Mouse (Mus musculus): Measurements from ENCODE around the gene Ugt1a8.
"Not testable (repeated sequence)": the region's sequence is repeated elsewhere in the genome, so short reads cannot be mapped to it uniquely, and the experiment has no call there.

Ugt1a8 gene

DNA sequence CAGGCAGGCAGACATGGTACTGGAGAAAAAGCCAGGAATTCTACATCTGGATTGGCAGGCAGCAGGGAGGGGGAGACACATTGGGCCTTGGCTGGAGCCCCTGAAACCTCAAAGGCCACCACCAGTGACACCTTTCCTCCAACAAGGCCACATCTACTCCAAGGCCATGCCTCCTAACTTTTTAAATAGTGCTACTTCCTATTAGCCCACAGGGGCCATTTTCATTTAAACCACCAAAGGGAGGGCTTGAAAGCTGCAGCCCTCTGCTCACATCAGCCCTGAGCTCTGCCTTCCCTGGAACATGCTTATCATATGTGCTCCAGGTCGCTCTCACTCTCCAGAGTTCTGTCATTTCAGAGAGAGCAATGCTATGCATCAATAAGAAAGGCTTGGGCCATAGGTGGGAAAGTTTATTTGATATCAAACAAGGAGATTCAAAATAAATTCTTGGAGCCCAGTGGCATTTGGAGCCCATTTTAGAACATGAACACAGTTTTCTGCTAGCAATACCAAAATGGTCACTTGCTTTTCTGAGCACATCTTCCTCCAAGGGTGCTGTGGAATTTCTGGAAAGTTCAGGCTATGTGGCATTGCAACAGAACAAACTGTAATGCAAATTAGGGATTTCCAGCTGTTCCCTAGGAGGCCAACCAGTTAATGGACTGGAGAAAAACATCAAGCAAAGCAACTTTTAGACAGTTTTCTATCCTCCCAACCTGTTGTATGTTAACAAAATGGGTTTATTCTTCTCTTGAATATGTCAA, 17.2 kb downstream of the Ugt1a8 start:
- in situ Hi-C loops (cut with MboI; ENCODE audit: low pct_unique_long_range_greater_than_20kb in 1 of 2, low sequenced_read_pairs in 2 of 2, unreplicated experiment in 1 of 2) = loop anchor here in 1 of 2 experiments (5.0 kb wide), 1 partner anchor 32 kb away; no protein-coding TSS in a partner anchor

DNA sequence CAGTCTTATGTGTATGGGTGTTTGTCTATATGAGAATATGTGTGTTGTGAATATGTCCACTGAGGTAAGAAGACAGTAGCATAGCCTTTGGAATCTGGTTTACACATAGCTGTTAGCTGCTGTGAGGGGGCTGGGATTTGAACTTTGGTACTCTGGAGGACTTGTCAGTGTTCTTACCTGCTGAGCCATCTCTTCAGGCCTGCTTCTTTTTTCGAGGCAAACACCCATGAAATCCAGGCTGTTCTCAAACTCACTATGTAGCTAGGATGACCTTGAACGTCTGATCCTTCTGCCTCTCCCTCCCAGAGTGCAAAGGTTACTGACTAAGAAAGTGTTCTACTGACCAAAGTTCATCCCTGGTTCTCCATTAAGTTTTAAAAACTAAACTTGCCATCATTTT, 18.0 kb downstream of the Ugt1a8 start:
- in situ Hi-C loops (cut with MboI; ENCODE audit: low pct_unique_long_range_greater_than_20kb in 1 of 2, low sequenced_read_pairs in 2 of 2, unreplicated experiment in 1 of 2) = no loop called here

DNA sequence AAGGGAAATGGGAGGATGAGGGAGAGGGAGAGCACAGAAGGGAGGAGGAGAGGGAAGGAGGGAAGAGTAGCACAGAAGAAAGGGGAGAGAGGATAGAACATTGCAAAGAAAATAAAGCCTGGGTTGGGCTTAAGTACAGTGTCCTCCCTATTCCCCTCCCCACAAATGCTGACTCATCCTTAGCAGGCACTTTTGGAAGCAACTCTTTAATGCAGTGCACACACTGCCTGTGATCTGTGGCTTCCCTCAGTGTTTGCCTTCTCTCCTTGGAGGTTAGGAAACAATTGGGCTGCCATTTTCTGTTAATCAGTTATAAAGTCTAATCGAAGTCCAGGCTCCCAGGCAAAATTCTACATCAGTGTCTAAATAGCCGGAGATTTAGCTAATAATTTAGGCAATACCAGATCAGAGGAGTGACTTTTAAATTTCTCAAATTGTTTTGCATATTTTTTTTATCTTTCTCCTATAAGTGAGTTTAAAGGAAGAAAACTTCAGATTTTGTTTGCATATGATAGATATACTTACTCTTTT, 21.5 kb downstream of the Ugt1a8 start:
- in situ Hi-C loops (cut with MboI; ENCODE audit: low pct_unique_long_range_greater_than_20kb in 1 of 2, low sequenced_read_pairs in 2 of 2, unreplicated experiment in 1 of 2) = not testable (repeated sequence)

DNA sequence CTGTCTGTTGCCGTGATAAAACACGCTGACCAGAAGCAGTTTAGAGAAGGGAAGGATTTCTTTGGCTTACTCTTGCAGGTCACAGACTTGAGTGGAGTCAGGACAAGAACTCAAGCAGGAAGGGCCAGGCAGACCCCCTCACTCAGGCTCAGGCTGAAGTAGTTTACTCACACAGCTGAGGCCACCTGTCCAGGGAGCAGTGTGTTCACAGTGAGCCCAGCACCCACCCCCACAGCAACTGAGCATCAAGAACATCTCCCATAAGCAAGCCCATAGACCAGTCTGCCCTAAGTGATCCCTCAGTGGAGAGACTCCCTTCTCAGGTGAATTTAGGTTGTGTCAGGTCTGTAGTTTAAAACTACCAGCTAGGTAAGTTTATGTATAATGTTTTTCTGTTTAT, 22.0 kb downstream of the Ugt1a8 start:
- in situ Hi-C loops (cut with MboI; ENCODE audit: low pct_unique_long_range_greater_than_20kb in 1 of 2, low sequenced_read_pairs in 2 of 2, unreplicated experiment in 1 of 2) = not testable (repeated sequence)

DNA sequence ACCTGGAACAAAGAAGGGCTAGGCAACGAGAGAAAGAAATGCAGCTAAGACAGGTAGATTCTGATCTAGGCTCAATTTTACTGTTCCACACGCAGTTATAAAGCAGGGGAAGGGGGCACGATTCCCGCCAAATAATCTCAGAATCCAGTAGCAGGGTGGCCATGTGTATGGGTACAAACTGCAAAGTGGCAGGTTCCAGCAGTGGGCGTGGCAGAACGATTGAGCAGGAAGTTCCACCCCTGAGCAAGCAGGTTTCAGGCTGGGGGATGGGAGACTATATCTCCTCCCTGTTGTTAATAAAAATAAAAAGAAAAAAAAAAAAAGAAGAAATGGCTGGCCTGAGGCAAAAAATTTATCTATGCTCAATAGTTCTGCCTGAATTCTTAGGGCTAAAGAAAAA, 25.2 kb downstream of the Ugt1a8 start:
- in situ Hi-C loops (cut with MboI; ENCODE audit: low pct_unique_long_range_greater_than_20kb in 1 of 2, low sequenced_read_pairs in 2 of 2, unreplicated experiment in 1 of 2) = not testable (repeated sequence)

DNA sequence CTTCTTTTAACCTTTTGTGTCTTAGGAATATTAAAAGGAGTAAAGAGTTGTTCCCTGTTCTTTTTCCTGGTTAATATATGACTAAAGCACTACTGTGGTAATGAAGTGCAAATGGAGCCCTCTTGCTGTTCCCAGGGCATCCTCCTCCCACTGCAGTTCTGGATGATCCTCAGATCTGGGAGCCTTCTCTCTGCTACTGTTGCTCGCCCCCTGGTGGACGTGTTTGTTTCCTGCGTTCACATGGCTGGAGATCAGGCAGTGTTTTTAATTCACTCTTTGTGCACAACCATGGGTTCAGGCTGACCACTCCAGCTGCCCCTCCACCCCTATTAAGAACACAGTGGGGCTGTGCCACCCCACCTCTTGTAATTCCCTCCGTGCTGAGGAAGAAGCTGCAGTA, 32.9 kb downstream of the Ugt1a8 start:
- in situ Hi-C loops (cut with MboI; ENCODE audit: low pct_unique_long_range_greater_than_20kb in 1 of 2, low sequenced_read_pairs in 2 of 2, unreplicated experiment in 1 of 2) = not testable (repeated sequence)

DNA sequence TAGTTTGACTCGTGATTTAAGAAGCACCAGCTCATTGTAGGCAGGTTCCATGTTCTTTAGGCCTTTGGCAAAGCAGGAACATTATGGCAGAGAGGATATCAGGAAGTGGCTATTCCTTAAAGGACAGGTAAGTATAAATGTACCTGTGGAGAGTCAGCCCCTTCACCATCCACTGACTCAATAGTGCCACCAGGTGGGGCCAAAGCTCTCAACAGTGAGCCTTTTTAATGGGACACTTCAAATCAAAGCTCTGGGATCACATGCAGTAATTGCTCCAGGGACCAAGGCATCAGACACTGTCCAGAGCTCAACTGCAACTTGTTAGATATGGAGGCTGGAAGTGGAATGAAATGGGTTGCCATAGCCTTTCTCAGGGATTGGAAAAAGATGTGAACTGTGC, 33.9 kb downstream of the Ugt1a8 start:
- in situ Hi-C loops (cut with MboI; ENCODE audit: low pct_unique_long_range_greater_than_20kb in 1 of 2, low sequenced_read_pairs in 2 of 2, unreplicated experiment in 1 of 2) = not testable (repeated sequence)

DNA sequence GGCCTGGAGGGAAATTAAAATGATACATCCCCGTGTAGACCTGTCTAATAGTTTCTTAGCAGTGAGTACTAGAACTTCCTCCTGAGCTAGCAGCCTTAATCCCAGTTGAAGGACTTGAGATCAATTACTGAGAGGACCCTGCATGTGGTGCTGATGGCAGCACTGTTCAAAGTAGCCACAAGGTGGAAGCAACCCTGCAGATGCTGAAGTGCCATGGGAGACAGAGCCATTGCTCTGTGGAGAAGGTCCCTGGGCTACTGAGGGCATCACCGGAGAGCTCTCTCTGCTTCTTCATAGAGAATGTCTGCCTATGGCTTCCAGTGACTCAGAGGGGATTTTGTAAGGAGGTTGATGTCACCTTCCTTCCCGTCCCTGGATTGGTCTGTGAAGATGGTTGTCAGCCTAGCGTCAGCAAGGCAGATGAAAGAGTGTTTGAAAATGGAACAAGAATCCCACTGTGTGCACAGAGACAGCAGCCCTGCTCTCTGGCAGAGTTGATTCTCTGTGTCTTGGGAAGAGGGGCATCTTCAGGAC, 38.3 kb downstream of the Ugt1a8 start:
- in situ Hi-C loops (cut with MboI; ENCODE audit: low pct_unique_long_range_greater_than_20kb in 1 of 2, low sequenced_read_pairs in 2 of 2, unreplicated experiment in 1 of 2) = not testable (repeated sequence)

DNA sequence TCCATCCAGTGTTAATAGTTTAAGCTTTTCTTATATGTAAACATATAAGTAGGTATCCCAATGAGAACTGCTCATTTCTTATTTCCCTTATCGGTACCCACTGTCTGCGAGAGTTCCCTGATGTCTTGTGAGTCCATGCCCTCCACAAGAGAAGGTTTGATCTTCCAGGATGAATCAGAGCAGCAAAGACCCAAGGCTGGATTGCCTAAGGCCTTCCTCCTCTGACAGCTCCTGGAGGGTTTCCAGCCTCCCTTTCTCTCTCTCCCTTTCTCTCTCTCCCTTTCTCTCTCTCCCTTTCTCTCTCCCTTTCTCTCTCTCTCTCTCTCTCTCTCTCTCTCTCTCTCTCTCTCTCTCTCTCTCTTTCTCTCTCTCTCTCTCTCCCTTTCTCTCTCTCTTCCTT, 41.5 kb downstream of the Ugt1a8 start:
- in situ Hi-C loops (cut with MboI; ENCODE audit: low pct_unique_long_range_greater_than_20kb in 1 of 2, low sequenced_read_pairs in 2 of 2, unreplicated experiment in 1 of 2) = not testable (repeated sequence)

DNA sequence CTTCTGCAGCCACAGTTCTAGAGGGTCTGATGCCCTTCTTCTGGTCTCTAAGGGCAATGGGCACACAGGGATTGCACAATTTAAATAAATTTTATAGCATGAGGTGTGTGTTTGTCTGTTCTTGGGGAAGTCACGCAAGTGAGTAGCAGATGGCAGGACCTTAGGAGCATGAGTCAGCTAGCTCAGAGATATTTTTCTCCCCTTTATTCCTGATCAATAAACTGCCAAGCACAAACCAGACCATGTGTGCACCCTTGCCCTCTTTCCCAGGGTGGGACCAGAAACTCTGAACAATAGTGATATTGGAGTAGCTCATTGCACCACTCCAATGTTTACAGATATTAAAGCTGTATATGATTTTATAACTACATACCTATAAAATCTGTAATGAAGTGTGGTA, 42.6 kb downstream of the Ugt1a8 start:
- in situ Hi-C loops (cut with MboI; ENCODE audit: low pct_unique_long_range_greater_than_20kb in 1 of 2, low sequenced_read_pairs in 2 of 2, unreplicated experiment in 1 of 2) = not testable (repeated sequence)

DNA sequence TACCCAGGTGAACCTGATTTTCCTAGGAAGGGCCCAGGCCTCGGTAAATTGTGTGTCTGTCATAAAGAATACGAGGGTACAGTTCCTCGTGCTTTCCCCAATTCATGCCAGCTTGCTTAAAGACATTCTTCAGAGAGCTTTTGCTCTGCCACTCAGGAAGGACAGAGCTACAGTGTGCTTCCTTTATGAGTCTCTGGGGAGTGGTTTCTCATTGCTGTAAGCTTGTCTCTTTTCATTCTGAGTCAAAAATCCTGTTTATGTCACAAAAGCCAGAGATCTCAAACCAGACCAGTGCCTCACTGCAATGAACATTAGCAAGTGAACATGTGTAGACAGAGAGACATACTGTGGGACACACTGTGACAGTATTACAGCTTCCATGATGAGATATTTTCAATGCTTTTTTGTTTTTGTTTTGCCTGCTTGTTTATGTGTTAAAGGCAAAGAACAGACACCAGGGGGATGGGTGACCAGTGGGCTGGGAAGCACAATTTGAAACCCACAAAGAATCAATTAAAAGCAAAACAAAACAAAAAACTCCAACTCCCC, 46.4 kb downstream of the Ugt1a8 start:
- in situ Hi-C loops (cut with MboI; ENCODE audit: low pct_unique_long_range_greater_than_20kb in 1 of 2, low sequenced_read_pairs in 2 of 2, unreplicated experiment in 1 of 2) = no loop called here

DNA sequence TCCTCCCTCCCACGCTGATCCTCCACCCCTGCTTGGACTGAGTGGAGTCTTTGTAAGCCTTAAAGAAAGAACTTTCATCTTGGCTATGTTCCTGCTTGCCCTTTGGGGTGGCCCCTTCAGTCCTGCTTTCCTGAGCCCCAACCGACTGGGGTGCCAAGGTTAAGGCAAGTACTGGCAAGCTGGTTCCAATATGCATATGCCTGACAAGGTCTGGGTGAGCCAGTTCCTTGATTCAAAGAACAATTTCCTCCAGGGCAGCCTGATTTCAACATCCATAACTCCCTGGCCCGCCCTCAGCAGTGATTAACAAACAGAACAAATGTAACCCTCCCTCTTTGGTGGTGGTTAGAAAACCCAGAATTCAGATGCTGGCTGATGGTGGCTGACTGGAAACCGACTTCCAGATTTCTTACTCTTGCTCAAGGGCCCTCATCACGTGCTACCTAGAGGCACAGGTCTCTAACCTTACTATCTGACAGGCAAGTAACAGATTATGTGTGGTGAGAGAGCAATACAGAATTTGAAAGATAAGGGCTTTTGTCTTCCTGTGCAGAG, 46.9 kb downstream of the Ugt1a8 start, which contains the start of gene Ugt1a6a:
Ugt1a6a (plus strand) TSS at position 353 of the 555 bp plus-strand sequence.
- in situ Hi-C loops (cut with MboI; ENCODE audit: low pct_unique_long_range_greater_than_20kb in 1 of 2, low sequenced_read_pairs in 2 of 2, unreplicated experiment in 1 of 2) = loop anchor here in 1 of 2 experiments (5.0 kb wide), 1 partner anchor 32 kb away; the partner anchor contains the start of gene Ugt1a6b

DNA sequence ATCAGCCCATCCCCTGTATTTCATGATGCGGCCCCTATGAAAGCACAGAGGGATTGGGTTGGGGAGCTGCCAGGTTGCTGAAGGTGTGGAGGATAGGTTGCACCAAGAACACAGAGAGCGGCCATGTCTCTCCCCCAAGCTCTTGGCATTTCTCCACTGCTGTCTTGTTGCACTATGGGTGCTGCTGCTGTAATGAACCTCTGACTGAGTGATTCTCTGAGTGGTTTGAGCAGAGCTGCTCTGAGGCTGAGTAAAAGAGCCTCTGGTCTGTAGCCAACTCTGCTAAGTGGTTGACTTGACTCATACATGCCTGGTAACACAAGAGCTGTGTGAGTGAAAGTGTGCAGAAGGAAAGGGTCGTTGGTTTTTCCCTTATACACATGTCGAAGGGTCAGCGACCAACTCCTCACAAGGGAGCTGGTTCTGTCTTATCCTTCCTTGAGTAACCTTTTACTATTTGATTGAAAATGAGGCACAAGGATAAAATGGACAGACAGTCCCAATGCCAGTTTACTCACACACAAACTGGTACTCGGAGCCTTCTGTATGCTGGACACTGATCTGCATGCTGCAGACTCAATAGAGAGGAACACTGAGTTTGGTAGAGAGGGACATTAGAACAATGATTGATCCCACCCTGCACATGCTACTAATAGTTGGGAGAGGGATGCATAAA, 47.8 kb downstream of the Ugt1a8 start:
- in situ Hi-C loops (cut with MboI; ENCODE audit: low pct_unique_long_range_greater_than_20kb in 1 of 2, low sequenced_read_pairs in 2 of 2, unreplicated experiment in 1 of 2) = loop anchor here in 1 of 2 experiments (5.0 kb wide), 1 partner anchor 33 kb away; the partner anchor contains the start of gene Ugt1a6b

DNA sequence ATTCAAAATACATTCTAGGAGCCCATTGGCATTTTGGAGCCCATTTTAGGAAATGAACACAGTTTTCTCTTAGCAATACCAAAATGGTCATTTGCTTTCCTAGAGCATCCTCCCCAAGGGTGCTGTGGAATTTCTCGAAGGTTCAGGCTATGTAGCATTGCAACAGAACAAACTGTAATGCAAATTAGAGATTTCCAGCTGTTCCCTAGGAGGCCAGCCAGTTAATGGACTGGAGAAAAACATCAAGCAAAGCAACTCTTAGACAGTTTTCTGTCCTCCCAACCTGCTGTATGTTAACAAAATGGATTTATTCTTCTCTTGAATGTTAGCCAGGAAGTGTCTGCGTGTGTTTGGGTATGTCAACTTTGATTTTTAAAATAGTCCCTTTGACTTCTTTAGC, 49.0 kb downstream of the Ugt1a8 start:
- in situ Hi-C loops (cut with MboI; ENCODE audit: low pct_unique_long_range_greater_than_20kb in 1 of 2, low sequenced_read_pairs in 2 of 2, unreplicated experiment in 1 of 2) = loop anchor here in 1 of 2 experiments (5.0 kb wide), 1 partner anchor 34 kb away; the partner anchor contains the start of gene Ugt1a6b

DNA sequence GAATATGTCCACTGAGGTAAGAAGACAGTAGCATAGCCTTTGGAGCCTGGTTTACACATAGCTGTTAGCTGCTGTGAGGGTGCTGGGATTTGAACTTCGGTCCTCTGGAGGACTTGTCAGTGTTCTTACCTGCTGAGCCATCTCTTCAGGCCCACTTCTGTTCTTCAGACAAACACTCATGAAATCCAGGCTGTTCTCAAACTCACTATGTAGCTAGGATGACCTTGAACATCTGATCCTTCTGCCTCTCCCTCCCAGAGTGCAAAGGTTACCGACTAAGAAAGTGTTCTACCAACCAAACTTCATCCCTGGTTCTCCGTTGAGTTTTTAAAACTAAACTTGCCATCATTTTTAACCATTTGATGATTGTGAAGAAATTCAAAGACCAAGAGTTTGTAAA, 49.7 kb downstream of the Ugt1a8 start:
- in situ Hi-C loops (cut with MboI; ENCODE audit: low pct_unique_long_range_greater_than_20kb in 1 of 2, low sequenced_read_pairs in 2 of 2, unreplicated experiment in 1 of 2) = loop anchor here in 1 of 2 experiments (5.0 kb wide), 1 partner anchor 35 kb away; the partner anchor contains the start of gene Ugt1a6b

DNA sequence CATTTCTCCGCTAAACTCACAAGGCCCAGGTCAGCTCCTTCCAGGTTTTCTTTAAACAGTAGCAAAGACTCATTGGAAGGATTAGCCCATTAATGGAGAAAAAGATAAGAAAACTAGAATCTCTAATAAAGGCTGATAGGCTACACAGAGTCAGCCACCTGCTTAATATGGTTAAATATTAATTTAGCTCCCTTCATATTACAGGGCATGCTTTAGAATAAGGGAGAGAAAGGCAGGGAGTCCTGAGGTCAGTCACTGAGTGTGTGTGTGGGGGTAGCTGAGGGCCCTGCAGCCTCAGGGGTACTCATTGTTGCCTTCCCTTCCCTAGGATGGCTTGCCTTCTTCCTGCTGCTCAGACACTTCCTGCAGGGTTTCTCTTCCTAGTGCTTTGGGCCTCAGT, 50.5 kb downstream of the Ugt1a8 start:
- in situ Hi-C loops (cut with MboI; ENCODE audit: low pct_unique_long_range_greater_than_20kb in 1 of 2, low sequenced_read_pairs in 2 of 2, unreplicated experiment in 1 of 2) = loop anchor here in 1 of 2 experiments (5.0 kb wide), 1 partner anchor 36 kb away; the partner anchor contains the start of gene Ugt1a6b

DNA sequence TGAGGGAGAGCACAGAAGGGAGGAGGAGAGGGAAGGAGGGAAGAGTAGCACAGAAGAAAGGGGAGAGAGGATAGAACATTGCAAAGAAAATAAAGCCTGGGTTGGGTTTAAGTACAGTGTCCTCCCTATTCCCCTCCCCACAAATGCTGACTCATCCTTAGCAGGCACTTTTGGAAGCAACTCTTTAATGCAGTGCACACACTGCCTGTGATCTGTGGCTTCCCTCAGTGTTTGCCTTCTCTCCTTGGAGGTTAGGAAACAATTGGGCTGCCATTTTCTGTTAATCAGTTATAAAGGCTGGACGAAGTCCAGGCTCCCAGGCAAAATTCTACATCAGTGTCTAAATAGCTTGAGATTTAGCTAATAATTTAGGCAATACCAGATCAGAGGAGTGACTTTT, 52.9 kb downstream of the Ugt1a8 start:
- in situ Hi-C loops (cut with MboI; ENCODE audit: low pct_unique_long_range_greater_than_20kb in 1 of 2, low sequenced_read_pairs in 2 of 2, unreplicated experiment in 1 of 2) = not testable (repeated sequence)

DNA sequence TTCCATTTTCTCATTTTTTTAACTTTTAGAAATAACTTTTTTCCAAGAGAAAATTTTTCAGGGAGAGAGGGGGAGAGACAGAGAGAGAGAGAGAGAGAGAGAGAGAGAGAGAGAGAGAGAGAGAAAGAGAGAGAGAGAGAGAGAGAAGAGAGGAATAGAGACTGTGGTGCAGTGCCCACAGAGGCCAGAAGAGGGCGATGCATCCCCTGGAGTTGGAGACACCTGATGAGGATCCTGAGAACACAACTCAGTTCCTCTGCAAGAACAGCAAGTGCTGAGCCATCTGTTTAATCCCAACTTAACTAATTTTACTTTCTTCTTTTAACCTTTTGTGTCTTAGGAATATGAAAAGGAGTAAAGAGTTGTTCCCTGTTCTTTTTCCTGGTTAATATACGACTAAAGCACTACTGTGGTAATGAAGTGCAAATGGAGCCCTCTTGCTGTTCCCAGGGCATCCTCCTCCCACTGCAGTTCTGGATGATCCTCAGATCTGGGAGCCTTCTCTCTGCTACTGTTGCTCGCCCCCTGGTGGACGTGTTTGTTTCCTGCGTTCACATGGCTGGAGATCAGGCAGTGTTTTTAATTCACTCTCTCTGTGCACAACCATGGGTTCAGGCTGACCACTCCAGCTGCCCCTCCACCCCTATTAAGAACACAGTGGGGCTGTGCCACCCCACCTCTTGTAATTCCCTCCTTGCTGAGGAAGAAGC, 56.5 kb downstream of the Ugt1a8 start:
- in situ Hi-C loops (cut with MboI; ENCODE audit: low pct_unique_long_range_greater_than_20kb in 1 of 2, low sequenced_read_pairs in 2 of 2, unreplicated experiment in 1 of 2) = not testable (repeated sequence)
